Mouse (Mus musculus) B cell, adult 62 days (primary cell): Measurements from ENCODE around the gene Thbs3. TPM values are rescaled to one million over a fixed set of nuclear protein-coding genes. Genes with fewer than 3 reads are reported as not detected.

ENCODE experiments used
- total RNA-seq: library from RNA; stranded (reverse); gene quantifications from 4 replicates; pipeline ENCODE4 v1.2.4, GENCODE M21; 2023

Gene Thbs3
- total RNA-seq: 8.6 to 13.2 TPM (median 9.9 TPM) in 4 replicates

GRCm38 (mm10) chr3:89214681-89215411, at the start of gene Thbs3:
Gene Thbs3 (plus strand): TSS chr3:89215180.

GRCm38 (mm10) chr3:89177242-89178106, 37.5 kb upstream of the Thbs3 start, which contains the start of gene Scamp3:
Gene Scamp3 (plus strand): TSS chr3:89177473.

GRCm38 (mm10) chr3:89183058-89183958, 31.7 kb upstream of the Thbs3 start, which contains the start of gene Fam189b:
Gene Fam189b (plus strand): TSS chr3:89183143.

GRCm38 (mm10) chr3:89202253-89203141, 12.5 kb upstream of the Thbs3 start, which contains the start of gene Gba:
Gene Gba (plus strand): TSS chr3:89202928.

GRCm38 (mm10) chr3:89226900-89227299, 11.9 kb downstream of the Thbs3 start, which contains the start of gene Mtx1:
Gene Mtx1 (minus strand): TSS chr3:89227088.

GRCm38 (mm10) chr3:89228836-89229235, 13.9 kb downstream of the Thbs3 start, which contains the start of gene Muc1:
Gene Muc1 (plus strand): TSS chr3:89229057.

GRCm38 (mm10) chr3:89245688-89246171, 30.8 kb downstream of the Thbs3 start, which contains the start of gene Krtcap2:
Gene Krtcap2 (plus strand): TSS chr3:89245966.

GRCm38 (mm10) chr3:89246261-89247100, 31.5 kb downstream of the Thbs3 start, which contains the start of gene Trim46:
Gene Trim46 (minus strand): TSS chr3:89246309.

GRCm38 (mm10) chr3:89259076-89259475, 44.1 kb downstream of the Thbs3 start, which contains the start of gene Dpm3:
Gene Dpm3 (plus strand): TSS chr3:89259358.

GRCm38 (mm10) chr3:89270051-89270755, 55.2 kb downstream of the Thbs3 start, which contains the start of gene Slc50a1:
Gene Slc50a1 (minus strand): TSS chr3:89270570.

Other genes starting within 250 kb of the Thbs3 start
- gene Rusc1, start 121.9 kb upstream of the Thbs3 start, total RNA-seq: 53.5 to 67.5 TPM (median 58.6 TPM) in 4 replicates
- not detected in 4 replicates for gene Gm43738, start 114.1 kb upstream of the Thbs3 start, total RNA-seq
- 17.6 to 21.4 TPM (median 20.3 TPM) in 4 replicates for gene Fdps, start 113.2 kb upstream of the Thbs3 start, total RNA-seq
- gene Pklr, start 79.0 kb upstream of the Thbs3 start, total RNA-seq: not detected in 4 replicates
- gene Hcn3, start 55.0 kb upstream of the Thbs3 start, total RNA-seq: 2.2 to 5.3 TPM (median 5.1 TPM) in 4 replicates
- gene Clk2, start 50.4 kb upstream of the Thbs3 start, total RNA-seq: 144 to 159 TPM (median 155 TPM) in 4 replicates
- 109 to 121 TPM (median 115 TPM) in 4 replicates for gene Scamp3, start 37.7 kb upstream of the Thbs3 start, total RNA-seq
- gene Fam189b, start 32.0 kb upstream of the Thbs3 start, total RNA-seq: 12.9 to 24.4 TPM (median 20.3 TPM) in 4 replicates
- 79.6 to 102 TPM (median 97.6 TPM) in 4 replicates for gene Gba, start 12.3 kb upstream of the Thbs3 start, total RNA-seq
- gene Mtx1, start 11.9 kb downstream of the Thbs3 start, total RNA-seq: 227 to 250 TPM (median 239 TPM) in 4 replicates
- gene Muc1, start 13.9 kb downstream of the Thbs3 start, total RNA-seq: 1.4 to 3.6 TPM (median 1.6 TPM) in 4 replicates
- gene Krtcap2, start 30.8 kb downstream of the Thbs3 start, total RNA-seq: 88.4 to 116 TPM (median 101 TPM) in 4 replicates
- 2.1 to 5.6 TPM (median 3.3 TPM) in 4 replicates for gene Trim46, start 31.1 kb downstream of the Thbs3 start, total RNA-seq
- gene Dpm3, start 44.2 kb downstream of the Thbs3 start, total RNA-seq: 64.0 to 79.9 TPM (median 68.1 TPM) in 4 replicates
- 140 to 170 TPM (median 145 TPM) in 4 replicates for gene Slc50a1, start 55.4 kb downstream of the Thbs3 start, total RNA-seq
- 1.0 to 1.8 TPM (median 1.1 TPM) in 4 replicates for gene Efna1, start 66.0 kb downstream of the Thbs3 start, total RNA-seq
- gene Efna3, start 107.8 kb downstream of the Thbs3 start, total RNA-seq: not detected in 4 replicates
- gene Efna4, start 122.8 kb downstream of the Thbs3 start, total RNA-seq: 0.36 TPM in 1 of 4 replicates, not detected in the others
- 6.8 to 7.4 TPM (median 7.1 TPM) in 4 replicates for gene Adam15, start 134.8 kb downstream of the Thbs3 start, total RNA-seq
- gene Dcst2, start 146.8 kb downstream of the Thbs3 start, total RNA-seq: 0.25 TPM in 1 of 4 replicates, not detected in the others
- 0.31 to 0.33 TPM in 2 of 4 replicates, not detected in the others for gene Dcst1, start 150.1 kb downstream of the Thbs3 start, total RNA-seq
- 60.4 to 64.8 TPM (median 62.5 TPM) in 4 replicates for gene Zbtb7b, start 179.6 kb downstream of the Thbs3 start, total RNA-seq
- 0.52 TPM in 1 of 4 replicates, not detected in the others for gene Lenep, start 187.6 kb downstream of the Thbs3 start, total RNA-seq
- 31.6 to 44.7 TPM (median 35.1 TPM) in 4 replicates for gene Flad1, start 196.7 kb downstream of the Thbs3 start, total RNA-seq
- 3.8 to 6.6 TPM (median 4.5 TPM) in 4 replicates for gene Cks1b, start 203.2 kb downstream of the Thbs3 start, total RNA-seq
- gene Shc1, start 203.3 kb downstream of the Thbs3 start, total RNA-seq: 88.4 to 93.9 TPM (median 92.1 TPM) in 4 replicates
- gene Pygo2, start 215.0 kb downstream of the Thbs3 start, total RNA-seq: 32.0 to 39.9 TPM (median 36.9 TPM) in 4 replicates
- 124 to 130 TPM (median 128 TPM) in 4 replicates for gene Pbxip1, start 221.5 kb downstream of the Thbs3 start, total RNA-seq
- 14.3 to 19.8 TPM (median 17.7 TPM) in 4 replicates for gene Pmvk, start 239.4 kb downstream of the Thbs3 start, total RNA-seq